Mouse (Mus musculus): ENCODE measurements around the gene Tbx4. TPM values are rescaled to one million over a fixed set of nuclear protein-coding genes. Genes with fewer than 3 reads are reported as not detected.

Tbx4 gene
- 0.21 and 0.22 TPM in 2 replicates for polyA plus RNA-seq (2014; fragmentation: Nextera tagmentation; extraction: Ambion mirVana)

- no peak within 1 kb of the TSS for H3K27ac ChIP-seq (replicated peaks; ENCODE audit: low read depth, low read length)
- H3K9ac ChIP-seq (replicated peaks; ENCODE audit: low read length) = no peak within 1 kb of the TSS
- no peak within 1 kb of the TSS for H3K4me2 ChIP-seq (ENCODE audit: low read length)
- H3K4me1 ChIP-seq (ENCODE audit: control insufficient read depth, insufficient read depth, low read length) = no peaks in the 10 kb centered on the region
- WGBS = 11% methylated on average over 25 of the region's 28 CpGs
- H3K36me3 ChIP-seq (ENCODE audit: control insufficient read depth, insufficient read depth, low read length) = no peaks in the 10 kb centered on the region
- no peak for ATAC-seq (ENCODE audit: low FRiP score, low TSS enrichment)
- no peak for DNase-seq
- no peak within 1 kb of the TSS for H3K4me3 ChIP-seq (replicated peaks; ENCODE audit: low read depth, low read length)
- H3K9me3 ChIP-seq (ENCODE audit: control insufficient read depth, low read length) = no peaks in the 10 kb centered on the region
- peaks cover 71% of the 10 kb centered on the region for H3K27me3 ChIP-seq (ENCODE audit: control insufficient read depth, insufficient read depth, low read length)
These were observed at the start of gene Tbx4 for GRCm38 (mm10) chr11:85885665-85886428. TSS of gene Tbx4 (plus strand) at chr11:85886422.

- DNase-seq (peak; percentile 36), ATAC-seq (ENCODE audit: low FRiP score, low TSS enrichment) (no peak)
- 1% methylated on average over 32 of the region's 32 CpGs for WGBS
- Histone ChIP-seq H3K9me3 (ENCODE audit: control insufficient read depth, low read length) (no peaks in the 10 kb centered on the region), H3K27me3 (ENCODE audit: control insufficient read depth, insufficient read depth, low read length) (peaks cover 87% of the 10 kb centered on the region), H3K36me3 (ENCODE audit: control insufficient read depth, insufficient read depth, low read length) (no peaks in the 10 kb centered on the region), H3K4me2 (ENCODE audit: low read length) (no peak overlapping the region), H3K4me3 (replicated peaks; ENCODE audit: low read depth, low read length) (no peak overlapping the region), H3K4me1 (ENCODE audit: control insufficient read depth, insufficient read depth, low read length) (peaks cover 16% of the 10 kb centered on the region; the same call in 1 of the 2 replicates), H3K27ac (replicated peaks; ENCODE audit: low read depth, low read length) (no peak overlapping the region), H3K9ac (replicated peaks; ENCODE audit: low read length) (no peak overlapping the region)
These were observed 49.5 kb upstream of the Tbx4 start for GRCm38 (mm10) chr11:85836523-85837290.

DNA sequence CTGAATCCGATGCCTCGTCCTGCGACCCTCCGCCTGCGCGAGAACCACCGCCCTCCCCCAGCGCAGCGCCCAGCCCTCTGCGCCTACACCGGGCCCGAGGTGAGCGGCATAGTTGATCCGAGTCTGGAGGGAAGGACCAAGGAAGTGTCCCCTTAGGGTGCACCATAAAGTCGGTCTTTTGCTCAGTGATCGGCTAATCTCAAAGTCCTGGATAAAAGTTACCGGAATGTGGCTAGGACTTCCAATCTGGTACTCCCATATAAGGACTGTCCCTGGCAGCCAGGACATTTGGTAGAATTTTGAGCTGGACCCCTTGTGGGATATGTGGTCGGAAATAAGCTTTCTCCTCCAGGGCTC lies 49.0 kb upstream of the Tbx4 start:
- ATAC-seq (ENCODE audit: low FRiP score, low TSS enrichment) (no peak), DNase-seq (peak; percentile 35)
- no peak overlapping the region for H3K4me2 ChIP-seq (ENCODE audit: low read length)
- H3K4me1 ChIP-seq (ENCODE audit: control insufficient read depth, insufficient read depth, low read length) = peaks cover 14% of the 10 kb centered on the region; the same call in 1 of the 2 replicates
- H3K36me3 ChIP-seq (ENCODE audit: control insufficient read depth, insufficient read depth, low read length) = no peaks in the 10 kb centered on the region
- H3K27ac ChIP-seq (replicated peaks; ENCODE audit: low read depth, low read length) = no peak overlapping the region
- peaks cover 87% of the 10 kb centered on the region for H3K27me3 ChIP-seq (ENCODE audit: control insufficient read depth, insufficient read depth, low read length)
- under 1% methylated on average over 18 of the region's 18 CpGs for WGBS
- no peak overlapping the region for H3K9ac ChIP-seq (replicated peaks; ENCODE audit: low read length)
- H3K4me3 ChIP-seq (replicated peaks; ENCODE audit: low read depth, low read length) = no peak overlapping the region
- H3K9me3 ChIP-seq (ENCODE audit: control insufficient read depth, low read length) = no peaks in the 10 kb centered on the region

GRCm38 (mm10) chr11:85837648-85838423 lies 48.4 kb upstream of the Tbx4 start:
- no peak overlapping the region for H3K27ac ChIP-seq (replicated peaks; ENCODE audit: low read depth, low read length)
- peak overlapping the region; percentile 16; the same call in 1 of the 2 replicates for H3K9ac ChIP-seq (replicated peaks; ENCODE audit: low read length)
- peak; percentile 41 for DNase-seq
- H3K4me1 ChIP-seq (ENCODE audit: control insufficient read depth, insufficient read depth, low read length) = peaks cover 9% of the 10 kb centered on the region; the same call in 1 of the 2 replicates
- ATAC-seq (ENCODE audit: low FRiP score, low TSS enrichment) = no peak
- no peaks in the 10 kb centered on the region for H3K9me3 ChIP-seq (ENCODE audit: control insufficient read depth, low read length)
- WGBS = 1% methylated on average over 67 of the region's 67 CpGs
- H3K4me2 ChIP-seq (ENCODE audit: low read length) = peak overlapping the region; percentile 24; the same call in 1 of the 2 replicates
- no peaks in the 10 kb centered on the region for H3K36me3 ChIP-seq (ENCODE audit: control insufficient read depth, insufficient read depth, low read length)
- peak overlapping the region; percentile 14; the same call in 1 of the 2 replicates for H3K4me3 ChIP-seq (replicated peaks; ENCODE audit: low read depth, low read length)
- peaks cover 90% of the 10 kb centered on the region for H3K27me3 ChIP-seq (ENCODE audit: control insufficient read depth, insufficient read depth, low read length)

DNA sequence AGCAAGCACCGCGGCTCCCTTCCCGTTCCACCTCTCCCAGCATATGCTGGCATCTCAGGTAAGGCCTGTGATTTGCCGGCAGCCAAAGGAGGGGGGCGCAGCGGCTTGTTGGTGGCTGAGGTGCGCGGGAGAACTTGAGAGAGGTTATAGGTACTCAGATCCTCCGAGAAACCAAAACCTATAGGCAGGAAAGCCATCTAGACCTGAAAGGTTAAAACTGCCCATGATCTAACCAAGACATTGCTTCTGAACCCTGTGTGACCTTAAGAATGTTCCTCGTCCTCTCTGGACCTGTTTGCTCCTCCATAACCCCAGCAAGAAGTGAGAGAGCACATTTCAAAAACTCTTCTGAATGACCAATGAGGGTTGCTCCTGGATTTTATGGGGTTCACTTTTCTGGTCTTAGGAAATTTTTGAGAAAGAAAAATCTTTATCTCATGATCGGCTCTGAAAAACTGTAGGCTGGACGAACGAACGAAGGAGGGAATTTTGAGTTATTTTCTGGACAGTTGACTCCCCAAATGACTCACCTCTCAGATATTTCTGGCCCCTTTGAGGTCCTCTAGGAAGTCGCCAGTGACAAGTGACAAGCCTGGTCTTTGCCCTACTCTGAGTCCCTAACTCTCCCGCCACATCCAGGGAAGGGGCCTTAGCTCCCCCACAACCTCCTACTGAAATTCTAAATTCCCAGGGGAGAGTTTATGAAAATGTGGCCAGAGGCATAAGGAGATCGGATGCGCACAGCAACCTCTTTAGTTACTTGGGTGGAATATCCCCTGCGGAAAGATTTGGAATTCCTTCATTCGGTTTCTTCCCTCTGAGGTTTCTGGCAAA lies 47.6 kb upstream of the Tbx4 start:
- no peak overlapping the region for H3K9ac ChIP-seq (replicated peaks; ENCODE audit: low read length)
- 0 out of 2 replicates have a peak, but pooled peaks cover 4% of the 10 kb centered on the region for H3K4me1 ChIP-seq (ENCODE audit: control insufficient read depth, insufficient read depth, low read length)
- 2% methylated on average over 20 of the region's 20 CpGs for WGBS
- H3K27ac ChIP-seq (replicated peaks; ENCODE audit: low read depth, low read length) = no peak overlapping the region
- no peak overlapping the region for H3K4me2 ChIP-seq (ENCODE audit: low read length)
- no peaks in the 10 kb centered on the region for H3K36me3 ChIP-seq (ENCODE audit: control insufficient read depth, insufficient read depth, low read length)
- H3K27me3 ChIP-seq (ENCODE audit: control insufficient read depth, insufficient read depth, low read length) = peaks cover 98% of the 10 kb centered on the region
- 0 out of 2 replicates have a peak overlapping the region, but pooled peaks have one; percentile 14 for H3K4me3 ChIP-seq (replicated peaks; ENCODE audit: low read depth, low read length)
- H3K9me3 ChIP-seq (ENCODE audit: control insufficient read depth, low read length) = no peaks in the 10 kb centered on the region
- no peak for DNase-seq
- ATAC-seq (ENCODE audit: low FRiP score, low TSS enrichment) = no peak

- Histone ChIP-seq H3K27ac (replicated peaks; ENCODE audit: low read depth, low read length) (no peak overlapping the region), H3K27me3 (ENCODE audit: control insufficient read depth, insufficient read depth, low read length) (peaks cover 100% of the 10 kb centered on the region), H3K4me2 (ENCODE audit: low read length) (no peak overlapping the region), H3K36me3 (ENCODE audit: control insufficient read depth, insufficient read depth, low read length) (no peaks in the 10 kb centered on the region), H3K4me3 (replicated peaks; ENCODE audit: low read depth, low read length) (no peak overlapping the region), H3K4me1 (ENCODE audit: control insufficient read depth, insufficient read depth, low read length) (peaks cover 10% of the 10 kb centered on the region; the same call in 1 of the 2 replicates), H3K9ac (replicated peaks; ENCODE audit: low read length) (no peak overlapping the region), H3K9me3 (ENCODE audit: control insufficient read depth, low read length) (no peaks in the 10 kb centered on the region)
- 3% methylated on average over 7 of the region's 7 CpGs for WGBS
- ATAC-seq (ENCODE audit: low FRiP score, low TSS enrichment) = no peak
- no peak for DNase-seq
These were observed 46.8 kb upstream of the Tbx4 start for GRCm38 (mm10) chr11:85839258-85840030.

GRCm38 (mm10) chr11:85840031-85840802 lies 46.0 kb upstream of the Tbx4 start:
- Histone ChIP-seq H3K27me3 (ENCODE audit: control insufficient read depth, insufficient read depth, low read length) (peaks cover 100% of the 10 kb centered on the region), H3K4me2 (ENCODE audit: low read length) (peak overlapping the region; percentile 30), H3K9ac (replicated peaks; ENCODE audit: low read length) (no peak overlapping the region), H3K4me3 (replicated peaks; ENCODE audit: low read depth, low read length) (peak overlapping the region; percentile 20; the same call in 1 of the 2 replicates), H3K36me3 (ENCODE audit: control insufficient read depth, insufficient read depth, low read length) (no peaks in the 10 kb centered on the region), H3K27ac (replicated peaks; ENCODE audit: low read depth, low read length) (no peak overlapping the region), H3K9me3 (ENCODE audit: control insufficient read depth, low read length) (no peaks in the 10 kb centered on the region), H3K4me1 (ENCODE audit: control insufficient read depth, insufficient read depth, low read length) (peaks cover 13% of the 10 kb centered on the region; the same call in 1 of the 2 replicates)
- DNase-seq = peak; percentile 68
- WGBS = 3% methylated on average over 27 of the region's 27 CpGs
- no peak for ATAC-seq (ENCODE audit: low FRiP score, low TSS enrichment)

Measured in midbrain, embryonic 14.5 days (tissue).